Mouse (Mus musculus): ENCODE measurements around the gene Ciita.

The Ciita gene

GRCm38 (mm10) chr16:10520908-10521614 is 41.2 kb downstream of the Ciita start:
- DNase-seq (ENCODE audit: low spot score) = no peak

- no peak for DNase-seq (ENCODE audit: low spot score)
These were observed 43.0 kb downstream of the Ciita start for GRCm38 (mm10) chr16:10522811-10523210.

GRCm38 (mm10) chr16:10523650-10524049 is 43.8 kb downstream of the Ciita start:
- DNase-seq (ENCODE audit: low spot score) = no peak

- DNase-seq (ENCODE audit: low spot score) = no peak
These were observed 45.2 kb downstream of the Ciita start for GRCm38 (mm10) chr16:10524866-10525609.

- no peak for DNase-seq (ENCODE audit: low spot score)
These were observed 45.7 kb downstream of the Ciita start for GRCm38 (mm10) chr16:10525610-10525980.

GRCm38 (mm10) chr16:10527046-10527644 is 47.3 kb downstream of the Ciita start:
- no peak for DNase-seq (ENCODE audit: low spot score)

- DNase-seq (ENCODE audit: low spot score) = no peak
These were observed 48.5 kb downstream of the Ciita start for GRCm38 (mm10) chr16:10528382-10528781.

GRCm38 (mm10) chr16:10530179-10530578 is 50.3 kb downstream of the Ciita start:
- DNase-seq (ENCODE audit: low spot score) = no peak

GRCm38 (mm10) chr16:10533781-10534180 is 53.9 kb downstream of the Ciita start:
- no peak for DNase-seq (ENCODE audit: low spot score)

- no peak for DNase-seq (ENCODE audit: low spot score)
These were observed 54.7 kb downstream of the Ciita start for GRCm38 (mm10) chr16:10534567-10534966.

GRCm38 (mm10) chr16:10536323-10536722 is 56.5 kb downstream of the Ciita start:
- DNase-seq (ENCODE audit: low spot score) = no peak

GRCm38 (mm10) chr16:10536961-10537360 is 57.1 kb downstream of the Ciita start:
- DNase-seq (ENCODE audit: low spot score) = no peak

- DNase-seq (ENCODE audit: low spot score) = no peak
These were observed 61.1 kb downstream of the Ciita start for GRCm38 (mm10) chr16:10540763-10541597.

- DNase-seq (ENCODE audit: low spot score) = no peak
These were observed 61.7 kb downstream of the Ciita start for GRCm38 (mm10) chr16:10541598-10541930.

GRCm38 (mm10) chr16:10542266-10542665 is 62.4 kb downstream of the Ciita start:
- no peak for DNase-seq (ENCODE audit: low spot score)

GRCm38 (mm10) chr16:10542698-10543365 is 63.0 kb downstream of the Ciita start, which contains the start of gene Dexi:
Gene Dexi, minus strand, starts transcription at chr16:10543054.
- DNase-seq (ENCODE audit: low spot score) = peak; percentile 97

- DNase-seq (ENCODE audit: low spot score) = peak; percentile 93
These were observed 65.2 kb downstream of the Ciita start, which contains the start of gene Clec16a for GRCm38 (mm10) chr16:10544995-10545622. Gene Clec16a, plus strand, starts transcription at chr16:10545339.

- DNase-seq (ENCODE audit: low spot score) = no peak
These were observed 67.0 kb downstream of the Ciita start for GRCm38 (mm10) chr16:10546865-10547264.

GRCm38 (mm10) chr16:10548938-10549337 is 69.1 kb downstream of the Ciita start:
- DNase-seq (ENCODE audit: low spot score) = no peak

- no peak for DNase-seq (ENCODE audit: low spot score)
These were observed 69.7 kb downstream of the Ciita start for GRCm38 (mm10) chr16:10549600-10549999.

- DNase-seq (ENCODE audit: low spot score) = no peak
These were observed 71.7 kb downstream of the Ciita start for GRCm38 (mm10) chr16:10551592-10551991.

Measured in left cerebral cortex, adult 11 months (tissue).